Mouse (Mus musculus) thymus, postnatal 10 days (tissue): Measurements from ENCODE around the gene Mtfp1.
"Not testable (repeated sequence)": the region's sequence is repeated elsewhere in the genome, so short reads cannot be mapped to it uniquely, and the experiment has no call there.

Source experiments
- DNase-seq, 2 experiments: peaks; one replicate each; pipeline ENCODE4 v3.0.0; 2021; ENCODE audit warnings: low spot score in 2 of 2

Gene Mtfp1

DNA sequence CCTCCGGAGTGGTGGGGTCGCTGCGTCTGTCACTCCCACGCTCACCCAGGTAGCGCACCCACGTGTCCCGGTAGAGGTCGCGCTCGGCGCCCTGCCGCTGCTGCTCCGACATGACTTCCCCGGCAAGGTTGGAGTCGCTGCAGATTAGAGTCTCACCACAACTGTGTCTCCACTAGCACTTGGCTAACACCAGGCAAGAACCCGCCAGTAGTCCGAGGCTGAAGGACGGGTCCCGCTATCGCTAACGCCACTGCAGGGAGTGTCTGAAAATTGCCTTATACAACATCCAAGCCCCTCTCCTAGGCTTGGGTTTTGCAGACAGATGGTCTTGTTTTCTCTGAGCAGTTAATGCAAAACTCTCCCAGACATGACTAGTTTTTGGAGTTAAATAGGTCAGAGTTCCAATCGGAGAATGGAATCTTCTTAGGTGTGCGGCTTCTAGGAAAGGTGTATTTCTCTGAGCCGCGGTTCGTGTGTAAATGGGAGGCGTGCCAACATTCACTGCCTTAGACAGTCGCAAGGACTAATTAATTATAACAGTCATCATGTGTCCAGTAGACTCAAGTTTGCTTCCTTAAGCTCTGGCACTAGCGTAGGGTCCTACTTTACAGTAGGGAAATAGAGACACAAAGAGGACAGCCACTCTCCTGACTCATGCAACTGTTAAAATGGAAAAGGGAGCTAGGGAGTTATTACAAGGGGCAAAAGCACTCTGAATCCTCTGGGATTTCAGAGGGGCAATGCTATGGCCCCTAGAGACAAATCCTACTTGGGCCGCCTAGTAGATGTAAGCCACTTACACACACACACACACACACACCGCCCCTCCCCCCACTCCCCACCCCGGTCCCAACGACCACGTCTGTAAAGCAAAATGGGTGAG, at the start of gene Mtfp1:
Mtfp1 (minus strand) TSS at position 275 of the 883 bp plus-strand sequence.
- DNase-seq, result peak; percentile 46 to 66

DNA sequence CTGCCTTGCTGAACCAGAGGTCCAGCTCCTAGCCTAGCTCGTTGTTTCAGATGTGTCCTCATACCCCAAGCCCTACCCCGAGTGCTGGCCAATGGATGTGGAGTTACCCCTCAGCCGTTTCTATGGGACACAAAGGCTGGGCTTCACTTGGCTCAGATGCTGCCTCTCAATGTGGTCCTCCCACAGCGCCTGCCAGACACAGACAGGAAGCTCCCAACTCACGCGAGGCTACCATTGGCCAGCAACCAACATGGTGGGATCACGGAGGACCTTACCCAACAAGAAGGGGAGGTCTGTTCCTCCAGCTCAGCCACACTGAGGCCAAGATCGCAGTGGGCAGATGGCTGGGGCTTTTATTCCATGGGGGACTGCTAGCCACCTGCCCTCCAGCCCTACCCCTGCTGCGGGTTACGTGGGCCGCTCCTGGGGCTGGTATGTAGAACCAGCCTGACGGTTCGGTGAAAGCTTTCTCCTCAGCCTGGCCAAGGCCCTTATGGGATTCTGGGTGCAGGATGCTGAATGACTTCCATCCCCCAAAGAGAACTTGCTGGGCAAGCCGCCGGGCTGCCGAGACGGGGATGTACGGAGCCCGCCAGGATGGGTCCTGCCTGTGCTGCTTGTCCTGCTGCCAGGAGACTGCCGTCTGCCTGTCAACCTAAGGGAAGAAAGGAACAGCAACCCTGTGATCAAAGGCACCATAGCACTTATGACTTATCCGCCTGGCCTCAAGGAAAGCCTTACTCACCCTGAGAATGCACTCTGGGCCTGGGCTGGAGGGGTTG, 48.2 kb upstream of the Mtfp1 start:
- no peak for DNase-seq

DNA sequence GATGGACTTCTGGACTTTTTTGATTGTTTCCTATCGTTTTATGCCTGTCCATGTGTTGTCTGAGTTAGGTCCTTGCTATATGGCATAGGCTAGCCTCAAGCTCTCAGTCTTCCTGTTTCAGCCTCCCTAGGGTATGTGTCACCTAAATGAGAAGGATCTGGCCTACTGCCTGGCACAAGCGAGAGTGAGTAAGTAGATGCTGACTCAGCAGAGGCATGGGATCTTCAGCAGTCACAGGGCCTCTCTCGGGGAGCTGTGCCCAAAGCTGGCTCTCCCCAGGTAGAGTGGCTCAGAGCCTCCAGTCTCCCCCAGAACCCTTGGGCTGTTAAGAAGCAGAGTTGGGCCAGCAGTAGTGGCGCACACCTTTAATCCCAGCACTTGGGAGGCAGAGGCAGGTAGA, 47.1 kb upstream of the Mtfp1 start:
- no peak for DNase-seq

DNA sequence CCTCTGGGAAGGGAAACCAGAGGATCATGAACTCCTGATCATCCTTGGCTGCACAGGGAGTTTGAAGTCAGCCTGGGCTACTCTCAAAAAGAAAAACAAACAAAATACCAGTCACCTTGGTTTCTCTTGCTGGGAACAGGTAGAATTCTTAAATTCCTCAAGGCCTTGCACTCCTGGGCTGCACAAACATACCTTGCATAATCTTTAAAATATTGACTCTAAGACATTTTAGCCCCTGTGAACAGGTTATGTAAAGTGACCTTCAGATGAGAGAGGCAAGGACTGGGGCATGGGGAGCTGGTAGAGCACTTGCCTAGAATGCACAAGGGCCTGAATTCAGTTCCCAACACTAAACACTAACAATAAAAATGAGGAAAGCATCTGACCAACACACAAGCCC, 46.3 kb upstream of the Mtfp1 start:
- DNase-seq, result no peak

DNA sequence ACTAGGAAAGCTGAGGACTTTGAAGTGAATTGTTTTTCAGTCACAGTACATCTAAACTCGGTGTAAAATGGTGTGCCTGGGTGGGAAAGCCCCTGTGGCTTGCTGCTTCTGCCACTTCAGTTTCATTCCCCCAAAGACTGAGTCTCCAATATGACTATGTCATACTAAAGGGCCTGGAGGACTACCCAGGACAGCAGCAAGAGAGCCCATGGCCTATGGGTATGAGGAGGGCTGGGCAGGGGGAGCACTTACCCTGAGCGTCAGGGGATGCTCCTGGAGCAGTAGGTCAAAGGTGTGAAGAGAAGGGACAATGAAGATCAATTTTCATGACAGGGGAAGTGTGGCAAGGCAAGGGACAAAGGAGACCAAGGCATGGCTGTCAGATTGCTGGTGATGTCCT, 43.7 kb upstream of the Mtfp1 start:
- DNase-seq, result no peak

DNA sequence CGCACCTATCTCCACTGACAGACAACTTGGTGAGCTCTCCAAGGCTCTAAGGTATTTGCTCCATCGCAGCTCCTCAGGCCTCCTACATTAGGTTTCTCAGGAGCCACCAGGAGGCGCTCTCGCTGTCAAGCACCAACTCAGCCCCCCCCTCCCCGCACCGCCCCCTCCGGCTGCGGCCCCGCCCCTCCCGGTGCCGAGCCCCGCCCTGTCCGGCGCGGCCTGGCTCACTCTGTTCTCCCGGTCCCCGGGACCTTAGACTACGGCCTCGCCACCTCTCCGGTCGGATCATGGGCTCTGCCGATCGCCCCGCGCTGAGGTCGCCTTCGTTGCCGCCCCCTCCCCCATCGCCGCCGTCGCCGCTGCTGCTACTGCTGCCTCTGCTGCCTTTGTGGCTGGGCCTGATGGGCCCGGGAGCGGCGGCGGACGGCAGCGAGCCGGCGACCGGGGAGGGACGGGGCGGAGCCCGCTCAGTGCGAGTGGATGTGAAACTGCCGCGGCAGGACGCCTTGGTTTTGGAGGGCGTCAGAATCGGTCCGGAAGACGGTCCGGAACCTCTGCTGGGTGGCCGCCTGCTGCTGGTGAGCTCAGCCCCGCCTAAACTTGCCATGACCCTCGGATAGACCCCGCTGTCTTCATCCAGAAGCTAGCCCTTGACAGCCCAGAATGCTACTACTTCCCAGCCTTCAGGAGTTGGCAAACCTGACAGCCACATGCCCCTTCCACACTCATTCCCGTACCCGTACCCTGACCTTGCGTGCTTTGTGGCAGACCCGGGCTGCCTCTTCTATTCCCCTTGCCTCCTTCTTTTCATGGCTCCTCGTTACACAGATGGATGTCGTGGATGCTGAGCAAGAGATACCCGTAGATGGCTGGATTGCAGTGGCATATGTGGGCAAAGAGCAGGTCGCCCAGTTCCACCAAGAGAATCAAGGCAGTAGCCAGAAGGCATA, 40.0 kb upstream of the Mtfp1 start, which contains the start of gene Rnf215:
Rnf215 (plus strand) TSS at position 217 of the 950 bp plus-strand sequence.
- peak; percentile 66 to 93 for DNase-seq

DNA sequence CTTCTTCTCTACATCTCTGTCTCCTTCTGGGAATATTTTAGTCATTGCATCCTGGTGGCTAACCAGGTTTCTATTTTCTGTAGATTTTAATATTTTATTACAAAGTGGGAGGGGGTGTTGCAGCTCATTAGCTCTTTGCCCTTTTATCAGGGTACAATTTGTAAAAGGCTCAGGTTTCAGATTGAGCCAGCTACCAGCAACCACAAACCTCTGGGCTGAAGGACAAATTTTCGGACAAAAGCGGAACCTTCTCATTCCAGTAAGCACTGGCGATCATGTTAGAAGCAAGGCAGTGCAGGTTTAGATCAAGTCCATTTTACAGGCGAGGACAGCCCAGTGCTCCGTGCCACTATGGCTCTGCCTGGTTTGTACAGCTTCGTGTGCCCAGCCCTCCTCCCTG, 39.2 kb upstream of the Mtfp1 start:
- no peak for DNase-seq

DNA sequence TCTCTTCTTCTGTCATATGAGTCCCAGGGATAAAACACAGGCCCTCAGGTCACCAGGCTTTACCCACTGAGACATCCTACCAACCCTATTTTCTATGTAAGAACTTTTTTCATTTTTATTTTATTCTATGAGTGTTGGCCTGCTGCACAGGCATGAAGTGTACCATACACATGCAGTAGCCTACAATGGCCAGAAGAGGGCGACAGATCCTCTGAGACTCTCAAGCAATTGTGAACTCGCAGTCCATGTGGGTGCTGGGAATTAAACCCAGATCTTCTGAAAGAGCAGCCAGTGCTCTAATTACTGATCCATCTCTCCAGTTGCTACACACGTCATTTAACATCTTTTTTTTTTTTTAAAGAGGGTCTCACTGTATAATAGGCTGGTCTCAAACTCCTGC, 38.2 kb upstream of the Mtfp1 start:
- DNase-seq, result peak in 1 of 2 experiments; percentile 33

DNA sequence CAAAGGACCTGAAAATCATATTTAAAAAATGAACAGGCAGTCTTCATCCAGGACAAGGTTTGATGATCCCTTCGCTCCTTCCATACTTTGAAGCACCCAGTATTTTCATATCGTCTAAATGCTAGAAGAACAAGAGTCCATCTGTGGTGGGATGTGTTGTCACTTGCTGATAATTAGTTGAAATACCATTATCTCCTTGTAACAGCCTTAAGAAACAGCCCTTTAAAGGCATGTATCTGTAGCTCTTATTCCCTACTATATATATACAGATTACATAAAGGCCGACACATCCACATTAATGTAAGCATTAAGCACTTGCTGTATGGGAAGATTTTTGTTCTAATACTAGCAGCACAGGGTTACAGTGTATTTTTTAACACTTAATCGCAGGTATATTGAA, 33.2 kb upstream of the Mtfp1 start:
- not testable (repeated sequence) for DNase-seq

DNA sequence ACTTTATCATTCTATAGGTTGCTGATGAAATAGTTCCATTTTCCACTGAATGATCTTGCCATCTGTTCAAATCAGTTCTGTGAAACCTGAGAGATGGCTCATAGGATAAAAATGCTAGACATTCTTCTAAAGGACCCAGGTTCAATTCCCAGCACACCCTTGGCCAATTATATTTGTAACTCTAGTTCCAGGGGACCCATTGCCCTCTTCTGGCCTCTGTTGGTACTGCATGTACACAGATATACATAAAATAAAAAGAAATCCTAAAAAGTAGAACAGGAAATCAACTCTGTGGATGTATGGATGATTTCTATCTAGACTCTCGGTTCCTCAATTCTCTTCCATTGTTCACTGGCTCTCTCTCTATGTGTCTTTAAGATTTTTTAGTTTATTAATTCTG, 31.8 kb upstream of the Mtfp1 start:
- no peak for DNase-seq

DNA sequence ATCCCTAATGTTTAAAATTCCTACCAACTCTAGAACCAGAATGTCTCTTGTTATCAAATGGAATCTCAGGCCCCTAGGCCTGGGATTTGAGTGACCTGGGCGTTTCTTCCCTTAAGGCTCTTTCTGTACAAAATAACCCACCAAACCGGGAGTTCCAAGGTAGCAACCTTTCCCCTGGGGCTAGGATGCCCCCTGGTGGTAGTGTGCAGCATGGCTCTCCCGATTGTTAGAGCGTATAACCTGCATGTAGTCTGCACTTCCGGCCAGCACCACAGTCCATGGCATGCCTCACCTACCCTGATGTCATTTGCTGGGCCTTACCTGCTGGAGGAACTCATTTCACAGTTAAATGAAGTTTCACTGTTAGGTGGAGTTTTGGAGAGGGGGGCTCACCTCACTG, 28.7 kb upstream of the Mtfp1 start:
- DNase-seq, result peak in 1 of 2 experiments; percentile 32

DNA sequence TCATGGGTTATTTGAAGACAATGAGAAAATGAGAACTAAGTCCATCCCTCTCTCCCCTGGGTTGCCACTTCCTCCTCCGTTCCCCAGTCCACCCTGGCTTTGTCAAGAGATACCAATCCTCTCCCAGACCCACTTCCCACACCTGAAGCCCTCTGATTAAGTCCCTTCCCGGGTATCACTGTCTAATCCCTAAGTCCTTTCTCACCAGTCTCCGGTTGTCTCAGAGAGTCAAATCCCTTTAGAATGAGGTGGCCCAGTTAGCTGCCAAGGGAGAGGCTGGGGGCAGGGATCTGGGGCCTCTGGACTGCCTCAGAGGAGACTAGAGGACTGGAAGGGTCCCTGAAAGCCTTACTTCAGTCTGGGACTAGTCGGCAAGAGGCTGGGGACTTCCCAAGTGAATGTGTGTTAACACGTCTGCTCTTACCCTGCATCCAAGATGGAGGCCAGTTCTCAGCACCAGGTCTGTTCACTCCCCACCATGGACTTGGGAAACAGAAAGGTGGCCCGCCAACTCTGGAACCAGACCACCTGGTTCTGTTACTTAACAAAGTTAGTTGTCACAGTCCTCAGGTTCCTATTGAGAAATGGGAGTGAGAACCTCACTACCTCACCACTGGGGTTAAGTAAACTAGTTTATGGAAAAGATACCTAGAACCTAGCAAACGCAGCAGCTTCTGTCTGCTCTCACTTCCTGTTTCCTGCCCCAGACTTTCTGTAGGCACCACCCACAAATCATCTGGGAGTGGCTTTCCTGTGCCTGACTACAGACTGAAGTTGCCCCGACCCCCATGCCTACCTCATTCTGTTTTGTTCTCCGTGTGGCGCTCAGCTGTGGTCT, 27.7 kb upstream of the Mtfp1 start, which contains the start of gene Sec14l2:
Sec14l2 (minus strand) TSS at position 674 of the 838 bp plus-strand sequence.
- peak in 1 of 2 experiments; percentile 15 for DNase-seq

DNA sequence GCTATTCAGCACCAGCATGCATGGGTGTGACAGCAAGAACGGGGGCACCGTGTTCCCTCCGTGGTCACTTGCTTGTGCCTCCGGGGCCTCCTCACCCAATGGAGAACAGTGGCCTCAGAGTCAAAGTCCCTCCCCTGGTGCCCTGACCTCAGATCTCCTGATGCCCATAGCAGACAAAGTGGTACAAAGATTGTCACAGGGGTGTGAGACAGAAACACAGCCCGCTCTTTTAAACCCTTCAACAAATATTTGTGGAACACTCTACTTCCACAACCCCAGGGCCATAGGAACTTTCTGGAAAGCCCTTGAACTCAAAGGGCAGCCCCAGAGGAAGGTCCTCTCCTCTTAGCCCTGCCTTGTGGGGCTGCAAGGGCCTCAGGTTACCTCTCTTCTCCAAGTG, 27.0 kb upstream of the Mtfp1 start:
- no peak for DNase-seq

DNA sequence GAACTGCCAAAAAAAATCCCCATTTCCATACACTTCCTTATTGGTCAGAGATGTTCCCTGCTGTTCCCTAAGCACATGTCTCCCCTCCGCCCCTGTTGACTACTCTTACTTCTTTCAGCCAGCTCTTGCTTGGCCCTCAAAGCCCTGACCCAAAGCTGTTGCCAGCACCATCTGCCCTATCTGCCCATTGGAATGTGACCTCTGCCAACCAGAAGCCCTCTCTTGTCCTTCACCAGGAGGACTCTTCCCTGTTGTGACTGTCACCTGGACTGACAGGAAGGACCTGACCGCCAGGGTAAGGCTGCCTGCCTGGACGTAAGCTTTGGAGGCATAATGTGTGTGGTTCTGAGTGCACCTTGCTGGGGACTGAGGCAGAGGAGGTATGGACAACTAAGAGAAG, 26.4 kb upstream of the Mtfp1 start:
- no peak for DNase-seq

DNA sequence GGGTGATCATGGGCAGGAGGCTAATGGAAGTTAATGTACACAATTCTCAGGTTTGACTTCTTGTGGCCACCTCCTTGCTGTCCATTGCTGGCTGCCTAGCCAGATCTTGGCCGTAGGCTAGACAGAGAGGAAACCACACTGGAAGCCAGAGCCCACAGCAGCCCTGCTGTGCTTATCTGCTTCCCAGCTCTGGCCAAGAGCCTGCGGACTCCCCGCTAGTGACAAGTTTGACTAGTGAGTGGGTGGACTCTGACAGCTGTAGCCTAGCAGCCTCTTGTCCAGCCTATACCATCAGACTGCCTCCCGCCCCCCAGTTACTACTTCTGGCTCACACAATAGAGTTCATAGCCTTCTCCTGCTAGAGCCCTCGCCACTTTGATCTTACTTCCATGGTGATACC, 24.4 kb upstream of the Mtfp1 start:
- no peak for DNase-seq

DNA sequence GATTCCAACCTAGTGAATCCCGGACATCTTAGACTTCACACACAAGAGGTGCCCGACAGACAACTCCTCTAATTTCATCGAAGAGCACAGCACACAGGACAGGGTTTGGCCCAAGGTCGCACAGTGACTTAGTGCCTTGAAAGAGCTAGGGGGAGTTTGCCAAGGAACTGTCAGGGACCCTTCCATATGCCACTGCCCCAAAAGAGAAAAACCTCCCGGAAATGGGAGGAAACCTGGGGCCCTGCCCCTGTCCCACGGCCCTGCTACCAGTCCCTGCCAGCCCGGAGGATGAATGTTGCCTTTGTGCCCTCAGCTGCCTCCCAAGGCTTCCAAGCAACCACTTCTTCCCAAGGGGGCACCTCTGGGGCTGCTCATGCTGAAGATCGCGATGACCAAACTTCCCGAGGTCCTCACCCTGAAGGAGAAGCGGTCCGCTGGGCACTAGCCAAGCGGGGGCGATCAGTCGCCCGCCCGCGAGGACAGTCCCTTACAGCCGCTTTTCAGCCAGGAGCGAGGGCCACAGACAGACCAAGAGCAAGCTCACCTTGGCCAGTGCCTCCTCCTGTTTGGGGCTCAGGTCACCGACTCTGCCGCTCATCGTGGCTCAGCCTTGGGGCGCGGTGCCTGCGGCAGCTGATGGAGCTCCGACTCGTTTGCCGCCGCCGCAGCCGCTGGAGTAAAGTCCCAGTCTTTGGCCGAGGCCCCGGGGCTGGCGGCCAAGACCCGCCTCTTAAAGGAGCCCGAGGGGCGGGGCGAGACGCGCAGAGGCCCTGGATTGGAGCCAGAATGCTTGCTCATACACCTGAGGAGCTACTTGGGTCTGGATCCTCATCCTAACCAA, 23.1 kb upstream of the Mtfp1 start:
- no peak for DNase-seq

DNA sequence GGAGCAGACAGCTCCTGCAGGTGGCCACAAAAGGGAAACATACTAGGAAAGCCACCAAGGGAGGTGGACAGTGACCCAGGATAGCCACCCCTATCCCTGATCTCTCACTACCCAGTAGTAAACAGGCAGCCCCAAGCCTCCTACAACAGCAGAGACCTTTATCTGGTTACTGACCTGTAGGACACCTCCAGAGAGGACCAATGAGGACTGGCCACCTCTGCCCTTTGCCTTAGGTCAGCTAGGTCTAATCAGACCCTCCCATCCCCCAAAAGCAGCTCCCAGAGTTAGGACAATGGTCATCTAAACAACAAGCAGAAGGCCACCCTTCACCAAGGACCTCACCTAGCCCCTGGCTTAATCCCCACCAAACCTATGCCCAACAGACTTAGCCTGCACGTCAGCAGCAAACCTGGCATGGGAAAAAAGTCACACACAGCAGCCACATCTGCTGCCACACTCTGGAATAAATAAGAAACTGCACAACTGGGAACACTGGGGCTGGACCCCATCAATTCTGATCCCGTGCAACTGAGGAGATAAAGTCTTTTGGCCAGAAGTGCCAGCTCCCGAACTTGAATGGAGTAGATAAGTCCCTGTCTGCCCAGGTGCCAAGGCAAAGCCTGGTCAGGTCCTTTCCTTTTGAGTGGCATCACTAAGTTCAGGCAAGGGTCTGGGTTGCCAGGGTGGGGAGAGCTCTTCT, 22.3 kb upstream of the Mtfp1 start:
- no peak for DNase-seq

DNA sequence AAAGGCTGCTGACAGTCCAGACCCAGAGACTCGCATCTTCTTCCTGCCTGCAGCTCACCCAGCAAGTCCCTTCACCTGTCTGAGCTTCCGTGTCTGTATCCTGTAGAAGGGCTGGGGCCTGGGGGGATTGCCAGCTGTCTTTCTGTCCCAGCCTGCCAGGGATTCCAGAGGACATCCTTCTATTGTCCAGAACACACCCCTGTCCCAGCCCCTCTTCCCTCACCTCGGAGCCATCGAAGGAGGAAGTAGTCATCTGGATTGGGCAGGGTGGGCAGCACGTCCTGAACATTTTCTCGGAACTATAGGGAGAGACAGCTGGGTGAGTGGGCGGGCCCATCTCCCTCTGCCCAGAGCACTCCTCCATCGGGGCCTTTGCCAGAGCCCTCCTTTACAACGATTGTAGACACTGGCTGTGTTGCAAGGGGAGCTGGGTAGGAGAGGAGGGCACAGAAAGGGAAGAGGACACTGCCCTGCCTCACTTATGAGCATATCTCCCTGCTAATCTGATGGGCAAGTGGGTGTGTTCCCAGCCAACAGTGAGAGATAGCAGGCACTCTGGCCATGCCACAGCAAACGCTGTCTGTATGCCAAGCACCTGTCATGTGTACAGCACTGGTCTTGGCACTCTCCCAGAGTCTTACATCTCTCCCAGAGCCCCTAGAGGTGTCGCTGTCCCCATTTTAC, 21.4 kb upstream of the Mtfp1 start:
- no peak for DNase-seq

DNA sequence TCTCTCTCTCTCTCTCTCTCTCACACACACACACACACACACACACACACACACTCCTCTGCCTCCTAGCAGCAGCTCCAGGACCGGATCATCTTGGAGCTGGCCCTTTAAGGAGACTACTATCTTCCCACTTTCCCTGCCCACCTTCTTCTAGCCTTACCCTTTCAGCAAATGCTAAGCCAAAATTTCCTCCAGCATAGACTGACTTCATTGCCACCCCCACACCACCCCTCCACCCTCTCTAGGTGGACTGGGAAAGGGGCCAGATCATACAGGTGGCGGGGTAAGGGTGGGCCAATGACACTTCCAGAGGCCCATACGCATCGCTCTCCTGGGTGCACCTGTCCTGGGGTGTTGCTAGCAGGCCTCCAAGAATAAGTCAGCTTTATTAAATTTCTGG, 20.2 kb upstream of the Mtfp1 start:
- DNase-seq, result no peak
